Mouse (Mus musculus) liver, embryonic 14.5 days (tissue): Measurements from ENCODE around the gene Trip12.

Experiments
- CTCF ChIP-seq: IDR thresholded peaks from 2 replicates; pipeline ENCODE4 v1.5.1; 2016; ENCODE audit warnings: antibody characterized with exemption, low read depth, control low read depth
- EP300 ChIP-seq: IDR thresholded peaks from 2 replicates; pipeline ENCODE4 v1.6.1; 2016; ENCODE audit warnings: antibody characterized with exemption, low read depth

GRCm38 (mm10) chr1:84860360-84861254 is 20.3 kb upstream of the Trip12 start:
- TF ChIP-seq CTCF (no peak), EP300 (no peak)
